Comparison of ENCODE assay signal across 15 mouse cellular contexts in genomic region chr16:63179228-63179627, GRCm38 (mm10).
DNase-seq lines count a peak whose midpoint lies in the region; ATAC-seq lines count a peak whose summit lies in the region.
"Had no signal": no experiment of that assay in that cellular context is flagged by ENCODE, and none has a peak within 500 bp of the region (broad histone marks: within the 10 kb centered on the region; RNA-seq: fewer than 3 reads in every experiment).

No protein-coding gene starts in this region.

- 44% methylated on average over 5 of the region's 5 CpGs for WGBS in forebrain, embryonic 15.5 days
- 85% methylated on average over 5 of the region's 5 CpGs for WGBS in limb, embryonic 10.5 days

- peak; percentile 95 for ATAC-seq in forebrain, embryonic 15.5 days (replicated peaks)
- ATAC-seq in megakaryocyte-erythroid progenitor cell, adult 5-6 weeks (replicated peaks; ENCODE audit: low FRiP score, low TSS enrichment, poor library complexity, severe bottlenecking): no peak

- peak overlapping the region; percentile 27; the same call in 1 of the 2 replicates for H3K27ac ChIP-seq in forebrain, embryonic 15.5 days (replicated peaks)
- H3K27ac ChIP-seq in limb, embryonic 10.5 days: no peak overlapping the region
- H3K27ac ChIP-seq: hindbrain, embryonic 13.5 days had no signal

- intact Hi-C loops in left cerebral cortex, postnatal 4 days (cut with DNase I): no loop called here

- H3K4me3 ChIP-seq in forebrain, embryonic 15.5 days: no peak overlapping the region
- H3K4me3 ChIP-seq in limb, embryonic 10.5 days: no peak overlapping the region
- H3K4me3 ChIP-seq: heart, embryonic 12.5 days; hindbrain, embryonic 13.5 days; megakaryocyte, embryonic 14.5 days had no signal

- DNase-seq in left cerebral cortex, adult 11 months (ENCODE audit: low spot score): peak; percentile 2
- DNase-seq in left cerebral cortex, postnatal 4 days: no peak
- peak; percentile 35 to 40 for DNase-seq in layer of hippocampus, postnatal 10 days (ENCODE audit: low spot score in 2 of 2)
- peak; percentile 53 to 58 for DNase-seq in right cerebral cortex, postnatal 10 days (ENCODE audit: low spot score in 2 of 2)
- DNase-seq in adrenal gland, postnatal 25 days: no peak
- DNase-seq in limb, embryonic 10.5 days (ENCODE audit: low spot score): no peak
- DNase-seq: adrenal gland, adult 8-10 months; cerebellum, adult 9-10 months; kidney, postnatal 14 days; liver had no signal

- no peaks in the 10 kb centered on the region for H3K36me3 ChIP-seq in forebrain, embryonic 15.5 days
- H3K36me3 ChIP-seq in limb, embryonic 10.5 days: no peaks in the 10 kb centered on the region
- H3K36me3 ChIP-seq: heart, embryonic 12.5 days; hindbrain, embryonic 13.5 days had no signal

- peaks cover 11% of the 10 kb centered on the region; the same call in 1 of the 2 replicates for H3K4me1 ChIP-seq in forebrain, embryonic 15.5 days
- no peaks in the 10 kb centered on the region for H3K4me1 ChIP-seq in limb, embryonic 10.5 days
- H3K4me1 ChIP-seq: heart, embryonic 12.5 days; hindbrain, embryonic 13.5 days; megakaryocyte, embryonic 14.5 days had no signal

- no peak overlapping the region for H3K4me2 ChIP-seq in forebrain, embryonic 15.5 days (replicated peaks)
- H3K4me2 ChIP-seq: heart, embryonic 12.5 days; hindbrain, embryonic 13.5 days had no signal

- H3K27me3 ChIP-seq in forebrain, embryonic 15.5 days: no peaks in the 10 kb centered on the region
- H3K27me3 ChIP-seq in limb, embryonic 10.5 days (ENCODE audit: low read depth, poor library complexity, severe bottlenecking): no peaks in the 10 kb centered on the region
- H3K27me3 ChIP-seq: heart, embryonic 12.5 days; hindbrain, embryonic 13.5 days; megakaryocyte, embryonic 14.5 days had no signal

- no peaks in the 10 kb centered on the region for H3K9me3 ChIP-seq in forebrain, embryonic 15.5 days
- H3K9me3 ChIP-seq in limb, embryonic 10.5 days (replicated peaks): no peaks in the 10 kb centered on the region
- H3K9me3 ChIP-seq: heart, embryonic 12.5 days; hindbrain, embryonic 13.5 days; megakaryocyte, embryonic 14.5 days had no signal

- no peak overlapping the region for H3K9ac ChIP-seq in forebrain, embryonic 15.5 days (replicated peaks)
- H3K9ac ChIP-seq: heart, embryonic 12.5 days; hindbrain, embryonic 13.5 days had no signal

Comparison
In these comparisons a context has a peak if more than half of its experiments do, and no peak if none do; other contexts are left out.
1. DNase-seq: peak in left cerebral cortex, adult 11 months (single experiment), layer of hippocampus, postnatal 10 days (2 of 2) and right cerebral cortex, postnatal 10 days (2 of 2); none in left cerebral cortex, postnatal 4 days (single experiment), adrenal gland, postnatal 25 days (single experiment) and limb, embryonic 10.5 days (single experiment).